Mouse (Mus musculus) embryonic facial prominence, embryonic 12.5 days (tissue): Measurements from ENCODE around the gene Tnfsf10. TPM values are rescaled to one million over a fixed set of nuclear protein-coding genes. Genes with fewer than 3 reads are reported as not detected.

Source experiments
- ATAC-seq: fragments of 200-750 bp; cut with Nextera tagmentation; 2 replicates; pipeline ENCODE4 v1.8.0; 2017; ENCODE audit not compliant: insufficient number of reproducible peaks, insufficient read depth, low FRiP score, low TSS enrichment
- H3K27ac ChIP-seq: fragments of 300-500 bp; sonication (generic); 2 replicates; pipeline ENCODE4 v1.5.1; 2016; ENCODE audit warnings: mild to moderate bottlenecking
- H3K27me3 ChIP-seq: fragments of 300-500 bp; sonication (generic); 2 replicates; pipeline ENCODE4 v1.6.1; 2016; ENCODE audit warnings: mild to moderate bottlenecking, moderate library complexity
- H3K36me3 ChIP-seq: fragments of 300-500 bp; sonication (generic); 2 replicates; pipeline ENCODE4 v1.6.1; 2016; ENCODE audit warnings: mild to moderate bottlenecking
- H3K4me1 ChIP-seq: fragments of 300-500 bp; sonication (generic); 2 replicates; pipeline ENCODE4 v1.6.1; 2016
- H3K4me2 ChIP-seq: fragments of 300-500 bp; sonication (generic); replicated peaks from 2 replicates; pipeline ENCODE4 v1.6.1; 2016; ENCODE audit warnings: mild to moderate bottlenecking, moderate library complexity
- H3K4me3 ChIP-seq: fragments of 300-500 bp; sonication (generic); 2 replicates; pipeline ENCODE4 v1.5.1; 2016; ENCODE audit warnings: mild to moderate bottlenecking
- H3K9ac ChIP-seq: fragments of 300-500 bp; sonication (generic); 2 replicates; pipeline ENCODE4 v1.6.1; 2016; ENCODE audit warnings: mild to moderate bottlenecking, moderate library complexity
- H3K9me3 ChIP-seq: fragments of 300-500 bp; sonication (generic); 2 replicates; pipeline ENCODE4 v1.6.1; 2016; ENCODE audit warnings: mild to moderate bottlenecking, moderate library complexity
- WGBS: fragments of 180-500 bp; shearing (Covaris S2); methylation state at CpG from one replicate; pipeline ENCODE4 v1.1.7; 2016; 5-methylcytosine and 5-hydroxymethylcytosine counted together
- polyA plus RNA-seq: library from polyadenylated mRNA; unstranded; fragments of >200 nt; fragmentation: Nextera tagmentation; extraction: Ambion mirVana; gene quantifications from 2 replicates; pipeline ENCODE4 v1.2.1, GENCODE M21; 2016

Tnfsf10 gene
- polyA plus RNA-seq, 1 experiment from 2014 or later = 0.12 TPM

GRCm38 (mm10) chr3:27384836-27385235, 68.0 kb downstream of the Tnfsf10 start:
- H3K4me2 ChIP-seq = no peak overlapping the region
- no peak overlapping the region for H3K4me3 ChIP-seq
- H3K36me3 ChIP-seq = no peaks in the 10 kb centered on the region
- H3K4me1 ChIP-seq = no peaks in the 10 kb centered on the region
- no peak overlapping the region for H3K27ac ChIP-seq
- ATAC-seq = no peak
- no peak overlapping the region for H3K9ac ChIP-seq
- H3K27me3 ChIP-seq = no peaks in the 10 kb centered on the region
- no peaks in the 10 kb centered on the region for H3K9me3 ChIP-seq
- WGBS = 62% methylated on average over 3 of the region's 3 CpGs

- Histone ChIP-seq H3K4me2 (no peak overlapping the region), H3K27me3 (no peaks in the 10 kb centered on the region), H3K4me1 (no peaks in the 10 kb centered on the region), H3K27ac (no peak overlapping the region), H3K36me3 (no peaks in the 10 kb centered on the region), H3K4me3 (no peak overlapping the region), H3K9ac (no peak overlapping the region), H3K9me3 (no peaks in the 10 kb centered on the region)
- ATAC-seq = no peak
- 78% methylated on average over 1 of the region's 1 CpGs for WGBS
Measured at GRCm38 (mm10) chr3:27389923-27390322, 73.1 kb downstream of the Tnfsf10 start.

Other genes starting within 250 kb of the Tnfsf10 start
- gene Ect2, start 163.2 kb upstream of the Tnfsf10 start, polyA plus RNA-seq = 54.9 and 57.8 TPM in 2 replicates
- 4.0 and 4.3 TPM in 2 replicates for gene Nceh1, start 134.1 kb upstream of the Tnfsf10 start, polyA plus RNA-seq
- gene Ghsr, start 54.3 kb downstream of the Tnfsf10 start, polyA plus RNA-seq = not detected in 2 replicates